Mouse (Mus musculus) ES-Bruce4 (cell line): ENCODE measurements at regions not wholly inside any gene's neighbourhood (a gene's known extent, or its start where the extent isn't known, plus 50 kb on each side); places are given as distances from the start of the nearest gene placed in this dataset.
"Not testable (repeated sequence)": the region's sequence is repeated elsewhere in the genome, so short reads cannot be mapped to it uniquely, and the experiment has no call there.

ENCODE experiments used
- H3K27ac ChIP-seq: 2 replicates; pipeline ENCODE4 v1.5.1; 2012; ENCODE audit warnings: low read length, inconsistent platforms; ENCODE audit not compliant: insufficient read depth
- H3K27me3 ChIP-seq: 2 replicates; pipeline ENCODE4 v1.6.1; 2012; ENCODE audit warnings: mild to moderate bottlenecking, low read length, inconsistent platforms; ENCODE audit not compliant: control insufficient read depth, poor library complexity, insufficient read depth, severe bottlenecking
- H3K36me3 ChIP-seq: 2 replicates; pipeline ENCODE4 v1.6.1; 2012; ENCODE audit warnings: inconsistent platforms, mild to moderate bottlenecking, low read length, moderate library complexity; ENCODE audit not compliant: control insufficient read depth, poor library complexity, insufficient read depth, severe bottlenecking
- H3K4me1 ChIP-seq: one replicate; pipeline ENCODE4 v1.8.1; 2011; ENCODE audit warnings: low read length; ENCODE audit not compliant: control insufficient read depth, insufficient read depth
- H3K4me3 ChIP-seq: 2 replicates; pipeline ENCODE4 v1.5.1; 2011; ENCODE audit warnings: low read depth, mild to moderate bottlenecking, low read length
- H3K9ac ChIP-seq: 2 replicates; pipeline ENCODE4 v1.6.1; 2012; ENCODE audit warnings: low read depth, mild to moderate bottlenecking, inconsistent platforms; ENCODE audit not compliant: poor library complexity, severe bottlenecking
- H3K9me3 ChIP-seq: replicated peaks from 2 replicates; pipeline ENCODE4 v1.6.1; 2012; ENCODE audit warnings: mild to moderate bottlenecking, low read length, inconsistent platforms; ENCODE audit not compliant: control insufficient read depth, poor library complexity, insufficient read depth, severe bottlenecking
- CTCF ChIP-seq: IDR thresholded peaks from one replicate; pipeline ENCODE4 v1.8.1; 2011; ENCODE audit warnings: low read depth, low read length
- EP300 ChIP-seq: IDR thresholded peaks from 2 replicates; pipeline ENCODE4 v1.6.1; 2011; ENCODE audit warnings: low read depth, low read length; ENCODE audit not compliant: insufficient read depth
- POLR2A ChIP-seq: IDR thresholded peaks from one replicate; pipeline ENCODE4 v1.8.1; 2011; ENCODE audit warnings: low read length; ENCODE audit not compliant: insufficient read depth

GRCm38 (mm10) chrX:165667020-165667419, 339.8 kb upstream of the Glra2 start:
- peak overlapping the region; percentile 48; the same call in 1 of the 2 replicates for H3K4me3 ChIP-seq

DNA sequence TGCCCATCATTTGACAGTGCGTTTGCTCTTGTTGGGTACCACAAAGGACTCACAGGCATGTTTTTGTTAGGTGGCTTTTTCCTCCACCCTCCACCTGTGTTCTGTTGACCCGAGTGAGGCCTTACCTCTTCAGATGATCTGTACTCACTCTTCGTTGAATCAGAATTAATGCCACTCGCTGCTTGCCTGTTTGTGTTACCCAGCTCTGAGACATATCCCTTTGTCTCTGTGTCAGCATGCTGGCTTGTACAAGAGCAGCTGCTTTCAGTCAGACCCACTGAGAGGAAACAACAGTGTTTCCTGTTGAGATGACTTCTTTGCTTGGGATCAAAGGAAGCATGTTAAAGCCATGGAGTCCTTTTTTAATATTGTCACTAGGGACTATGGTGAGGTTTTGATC, 304.0 kb upstream of the Glra2 start:
- H3K27ac ChIP-seq, result no peak overlapping the region
- H3K4me3 ChIP-seq, result no peak overlapping the region
- TF ChIP-seq EP300 (no peak), POLR2A (no peak), CTCF (no peak)
- H3K9ac ChIP-seq, result no peak overlapping the region
- no peaks in the 10 kb centered on the region for H3K27me3 ChIP-seq
- no peaks in the 10 kb centered on the region for H3K36me3 ChIP-seq
- no peaks in the 10 kb centered on the region for H3K4me1 ChIP-seq
- no peaks in the 10 kb centered on the region for H3K9me3 ChIP-seq

More at GRCm38 (mm10) chrX:165667020-165667419, 339.8 kb upstream of the Glra2 start:
- not testable (repeated sequence) for H3K27me3 ChIP-seq, H3K27ac ChIP-seq, H3K9me3 ChIP-seq, H3K36me3 ChIP-seq, H3K9ac ChIP-seq, H3K4me1 ChIP-seq

- TF ChIP-seq CTCF (no peak), EP300 (no peak), POLR2A (no peak)
- no peak overlapping the region for H3K27ac ChIP-seq
- H3K36me3 ChIP-seq, result no peaks in the 10 kb centered on the region
- H3K4me3 ChIP-seq, result no peak overlapping the region
- H3K9me3 ChIP-seq, result no peaks in the 10 kb centered on the region
- no peaks in the 10 kb centered on the region for H3K27me3 ChIP-seq
- no peak overlapping the region for H3K9ac ChIP-seq
- peaks cover 2% of the 10 kb centered on the region for H3K4me1 ChIP-seq
Measured at GRCm38 (mm10) chrX:165616078-165616477, 288.9 kb upstream of the Glra2 start.

- H3K27ac ChIP-seq, H3K4me3 ChIP-seq, H3K4me1 ChIP-seq, H3K36me3 ChIP-seq, H3K9me3 ChIP-seq, H3K27me3 ChIP-seq, H3K9ac ChIP-seq: not testable (repeated sequence)
Measured at GRCm38 (mm10) chrX:165600782-165601181, 273.6 kb upstream of the Glra2 start.
